In the genomic region with DNA sequence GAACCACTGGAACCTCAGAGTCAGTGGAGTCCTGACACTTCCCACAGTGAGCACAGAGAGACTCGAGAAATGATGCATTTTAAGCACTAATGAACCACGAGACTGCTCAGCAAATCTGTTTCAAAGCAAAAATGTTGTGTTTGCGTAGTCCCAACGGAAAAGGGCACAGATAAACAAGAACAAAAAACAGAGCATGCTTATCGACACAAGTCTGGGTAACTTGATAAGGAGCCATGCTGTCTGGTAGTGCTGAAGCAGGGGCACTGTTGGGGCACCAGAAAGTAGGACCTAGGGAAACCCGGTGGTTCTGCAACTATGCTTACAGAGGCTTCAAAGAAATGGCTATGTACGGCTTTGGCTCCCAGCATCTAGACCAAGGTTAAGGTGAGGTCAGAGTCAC, we compare ENCODE assay signal across 25 mouse cellular contexts.
A peak's percentile ranks its signal among the peaks of the same experiment; 100 is the strongest.
DNase-seq lines count a peak whose midpoint lies in the region; ATAC-seq and TF ChIP-seq lines count a peak whose summit lies in the region.
"Had no signal": no experiment of that assay in that cellular context is flagged by ENCODE, and none has a peak within 500 bp of the region (broad histone marks: within the 10 kb centered on the region; RNA-seq: fewer than 3 reads in every experiment).

No protein-coding gene starts in this region.

- H3K9ac ChIP-seq in heart, embryonic 13.5 days, result no peak overlapping the region
- H3K9ac ChIP-seq in MEL (ENCODE audit: control insufficient read depth, low read depth, low read length, poor library complexity, severe bottlenecking), result no peak overlapping the region
- no peak overlapping the region for H3K9ac ChIP-seq in liver, postnatal 0 days (replicated peaks)
- H3K9ac ChIP-seq: embryonic facial prominence, embryonic 13.5 days; forebrain, postnatal 0 days; limb, embryonic 13.5 days; midbrain, embryonic 13.5 days; neural tube, embryonic 13.5 days had no signal

- H3K36me3 ChIP-seq in heart, embryonic 13.5 days, result no peaks in the 10 kb centered on the region
- H3K36me3 ChIP-seq in G1E (replicated peaks) (no peaks in the 10 kb centered on the region), MEL (ENCODE audit: control insufficient read depth in 1 of 2, insufficient read depth in 2 of 2, low read length in 2 of 2) (no peaks in the 10 kb centered on the region)
- no peaks in the 10 kb centered on the region for H3K36me3 ChIP-seq in liver, postnatal 0 days (replicated peaks; ENCODE audit: insufficient read depth, low read length)
- H3K36me3 ChIP-seq in hindbrain, embryonic 10.5 days, result no peaks in the 10 kb centered on the region
- H3K36me3 ChIP-seq: embryonic facial prominence, embryonic 13.5 days; limb, embryonic 13.5 days; midbrain, embryonic 13.5 days; neural tube, embryonic 13.5 days had no signal

- H3K27ac ChIP-seq in heart, embryonic 13.5 days (replicated peaks), result peak overlapping the region; percentile 29; the same call in 1 of the 2 replicates
- no peak overlapping the region for H3K27ac ChIP-seq in MEL (ENCODE audit: control insufficient read depth, low read depth, low read length)
- no peak overlapping the region for H3K27ac ChIP-seq in liver, postnatal 0 days (ENCODE audit: low read depth)
- no peak overlapping the region for H3K27ac ChIP-seq in hindbrain, embryonic 10.5 days
- H3K27ac ChIP-seq: embryonic facial prominence, embryonic 13.5 days; layer of hippocampus, adult 2 months; limb, embryonic 13.5 days; midbrain, embryonic 13.5 days; neural tube, embryonic 13.5 days had no signal

- no peaks in the 10 kb centered on the region for H3K79me2 ChIP-seq in MEL (ENCODE audit: control insufficient read depth, insufficient read depth, low read length, poor library complexity)

- no peaks in the 10 kb centered on the region for H3K9me3 ChIP-seq in heart, embryonic 13.5 days
- H3K9me3 ChIP-seq in G1E (replicated peaks) (no peaks in the 10 kb centered on the region), MEL (replicated peaks; ENCODE audit: insufficient read depth, low read length) (no peaks in the 10 kb centered on the region)
- no peaks in the 10 kb centered on the region for H3K9me3 ChIP-seq in liver, postnatal 0 days (ENCODE audit: low read length)
- H3K9me3 ChIP-seq in hindbrain, embryonic 10.5 days, result no peaks in the 10 kb centered on the region
- H3K9me3 ChIP-seq: embryonic facial prominence, embryonic 13.5 days; limb, embryonic 13.5 days; midbrain, embryonic 13.5 days; neural tube, embryonic 13.5 days had no signal

- H3K4me2 ChIP-seq in heart, embryonic 13.5 days, result peak overlapping the region; percentile 12; the same call in 1 of the 2 replicates
- no peak overlapping the region for H3K4me2 ChIP-seq in liver, postnatal 0 days (ENCODE audit: low read depth, low read length)
- H3K4me2 ChIP-seq: embryonic facial prominence, embryonic 13.5 days; limb, embryonic 13.5 days; midbrain, embryonic 13.5 days; neural tube, embryonic 13.5 days had no signal

- TF ChIP-seq CTCF in G1E (IDR thresholded peaks at IDR 0.05; ENCODE audit: low read depth, low read length) (no peak), MEL (IDR thresholded peaks at IDR 0.05 in 2 of 3, conservative IDR thresholded peaks at IDR 0.05 in 1 of 3; ENCODE audit: control insufficient read depth in 1 of 3, insufficient read depth in 1 of 3, low read depth in 2 of 3, low read length in 3 of 3, poor library complexity in 1 of 3, severe bottlenecking in 1 of 3) (no peak)
- no peak for TF ChIP-seq CTCF in liver, postnatal 0 days (IDR thresholded peaks at IDR 0.05; ENCODE audit: low read depth)

- no peak for TF ChIP-seq RAD21 in MEL (IDR thresholded peaks at IDR 0.05; ENCODE audit: low read depth, low read length)

- whole genome bisulfite sequencing in heart, embryonic 13.5 days, result 19% methylated on average over 7 of the region's 7 CpGs
- 36% methylated on average over 7 of the region's 7 CpGs for WGBS in liver, postnatal 0 days (ENCODE audit: insufficient replicate concordance)
- WGBS in hindbrain, embryonic 10.5 days, result 60% methylated on average over 7 of the region's 7 CpGs

- TF ChIP-seq POLR2A in MEL (IDR thresholded peaks at IDR 0.05; ENCODE audit: control insufficient read depth in 1 of 2, insufficient read depth in 1 of 2, low read depth in 1 of 2, low read length in 2 of 2, poor library complexity in 1 of 2), result no peak

- H3K4me3 ChIP-seq in heart, embryonic 13.5 days, result no peak overlapping the region
- H3K4me3 ChIP-seq in G1E (ENCODE audit: low read depth, low read length) (peak overlapping the region; percentile 11; the same call in 1 of the 2 replicates), MEL (ENCODE audit: control insufficient read depth in 1 of 2, insufficient read depth in 1 of 2, low read depth in 2 of 2, low read length in 2 of 2) (no peak overlapping the region)
- no peak overlapping the region for H3K4me3 ChIP-seq in liver, postnatal 0 days (ENCODE audit: low read depth, low read length)
- H3K4me3 ChIP-seq in hindbrain, embryonic 10.5 days, result no peak overlapping the region
- H3K4me3 ChIP-seq: embryonic facial prominence, embryonic 13.5 days; layer of hippocampus, adult 2 months; limb, embryonic 13.5 days; megakaryocyte, embryonic 14.5 days; midbrain, embryonic 13.5 days; neural tube, embryonic 13.5 days had no signal

- no peaks in the 10 kb centered on the region for H3K27me3 ChIP-seq in heart, embryonic 13.5 days (replicated peaks)
- no peaks in the 10 kb centered on the region for H3K27me3 ChIP-seq in G1E (ENCODE audit: insufficient read depth, low read length)
- H3K27me3 ChIP-seq in MEL (ENCODE audit: control insufficient read depth in 1 of 2, insufficient read depth in 2 of 2, low read length in 2 of 2), result peaks cover 4 to 6% of the 10 kb centered on the region in 2 experiments
- no peaks in the 10 kb centered on the region for H3K27me3 ChIP-seq in liver, postnatal 0 days (ENCODE audit: insufficient read depth, low read length)
- peaks cover 84% of the 10 kb centered on the region for H3K27me3 ChIP-seq in hindbrain, embryonic 10.5 days (ENCODE audit: insufficient read depth, poor library complexity, severe bottlenecking)
- H3K27me3 ChIP-seq: embryonic facial prominence, embryonic 13.5 days; limb, embryonic 13.5 days had no signal

- ATAC-seq in heart, embryonic 13.5 days (ENCODE audit: extremely low read depth, insufficient number of reproducible peaks, low FRiP score, low TSS enrichment), result no peak
- peak; percentile 71 for ATAC-seq in G1E (ENCODE audit: extremely low read depth, insufficient number of reproducible peaks, low FRiP score, poor library complexity, severe bottlenecking)
- ATAC-seq in liver, postnatal 0 days, result no peak
- ATAC-seq: forebrain, postnatal 0 days; hindbrain, embryonic 16.5 days; midbrain, embryonic 13.5 days had no signal

- TF ChIP-seq EP300 in MEL (IDR thresholded peaks at IDR 0.05; ENCODE audit: low read depth in 1 of 2, low read length in 2 of 2), result peak in 1 of 2 experiments; percentile 54; a peak in 2 of 4 replicates
- peak; percentile 83 for TF ChIP-seq EP300 in liver, postnatal 0 days (IDR thresholded peaks at IDR 0.05; ENCODE audit: low read depth)

- no peak for DNase-seq in heart, postnatal 14 days
- peak; percentile 45 for DNase-seq in G1E (ENCODE audit: low spot score)
- DNase-seq in MEL (ENCODE audit: low read depth, low spot score), result peak; percentile 6
- no peak for DNase-seq in liver, postnatal 0 days
- DNase-seq in embryo, embryonic 11 days, result no peak
- no peak for DNase-seq in hindbrain, embryonic 10.5 days (ENCODE audit: low spot score)
- DNase-seq: adrenal gland, adult 8-10 months; B cell, adult 2 months; cerebellum, adult 11 months; cerebellum, adult 9-10 months; cerebellum, postnatal 36 days; forebrain, postnatal 0 days; gastrocnemius, postnatal 10 days; kidney, adult 18-20 months; kidney, postnatal 36 days; lung, postnatal 36 days; thymus, postnatal 25 days had no signal

- intact Hi-C loops in heart, postnatal 14 days (cut with DNase I), result no loop called here

- H3K4me1 ChIP-seq in heart, embryonic 13.5 days, result peaks cover 42% of the 10 kb centered on the region
- H3K4me1 ChIP-seq in G1E (ENCODE audit: insufficient read depth, low read depth, low read length), result peaks cover 66% of the 10 kb centered on the region
- H3K4me1 ChIP-seq in MEL (ENCODE audit: control insufficient read depth in 1 of 2, insufficient read depth in 2 of 2, low read length in 2 of 2), result no peaks in the 10 kb centered on the region
- no peaks in the 10 kb centered on the region; the same call in 1 of the 2 replicates for H3K4me1 ChIP-seq in liver, postnatal 0 days (ENCODE audit: insufficient read depth)
- H3K4me1 ChIP-seq in hindbrain, embryonic 10.5 days (replicated peaks), result peaks cover 34% of the 10 kb centered on the region

TF ChIP-seq in MEL, 35 proteins besides CTCF, POLR2A, EP300 and RAD21:
- TF ChIP-seq USF2 (IDR thresholded peaks at IDR 0.05; ENCODE audit: borderline replicate concordance in 1 of 2, insufficient read depth in 1 of 2, low read depth in 1 of 2, low read length in 2 of 2) (no peak), GATA1 (IDR thresholded peaks at IDR 0.05; ENCODE audit: low read depth, low read length) (peak; percentile 48)
TF ChIP-seq in MEL: peak in this region for 1.

Comparison
In these comparisons a context has a peak if more than half of its experiments do, and no peak if none do; other contexts are left out.
1. DNase-seq: peak in G1E (single experiment) and MEL (single experiment); none in heart, postnatal 14 days (0 of 2), liver, postnatal 0 days (single experiment), embryo, embryonic 11 days (single experiment) and hindbrain, embryonic 10.5 days (single experiment).